Mouse (Mus musculus) embryonic facial prominence, embryonic 14.5 days (tissue): ENCODE data around the gene Trex1. TPM values are rescaled to one million over a fixed set of nuclear protein-coding genes. Genes with fewer than 3 reads are reported as not detected.

ENCODE experiments used
- ATAC-seq: fragments of 200-750 bp; cut with Nextera tagmentation; 2 replicates; pipeline ENCODE4 v1.8.0; 2017; ENCODE audit warnings: low read depth, moderate number of reproducible peaks, moderate TSS enrichment
- DNase-seq: peaks from one replicate; pipeline ENCODE4 v3.0.0-alpha.2; 2015; ENCODE audit warnings: low spot score
- H3K27ac ChIP-seq: fragments of 300-500 bp; sonication (generic); replicated peaks from 2 replicates; pipeline ENCODE4 v1.5.1; 2014; ENCODE audit warnings: low read depth, mild to moderate bottlenecking, low read length, moderate library complexity
- H3K27me3 ChIP-seq: fragments of 300-500 bp; sonication (generic); replicated peaks from 2 replicates; pipeline ENCODE4 v1.6.1; 2014; ENCODE audit warnings: low read length; ENCODE audit not compliant: control insufficient read depth, insufficient read depth
- H3K36me3 ChIP-seq: fragments of 300-500 bp; sonication (generic); 2 replicates; pipeline ENCODE4 v1.6.1; 2014; ENCODE audit warnings: low read length, mixed read lengths; ENCODE audit not compliant: control insufficient read depth, insufficient read depth
- H3K4me1 ChIP-seq: fragments of 300-500 bp; sonication (generic); 2 replicates; pipeline ENCODE4 v1.6.1; 2014; ENCODE audit warnings: antibody characterized with exemption, low read length; ENCODE audit not compliant: control insufficient read depth, insufficient read depth
- H3K4me2 ChIP-seq: fragments of 300-500 bp; sonication (generic); 2 replicates; pipeline ENCODE4 v1.6.1; 2014; ENCODE audit warnings: low read depth, mild to moderate bottlenecking, low read length, moderate library complexity, mixed read lengths
- H3K4me3 ChIP-seq: fragments of 300-500 bp; sonication (generic); 2 replicates; pipeline ENCODE4 v1.5.1; 2014; ENCODE audit warnings: low read depth, mild to moderate bottlenecking, low read length
- H3K9ac ChIP-seq: fragments of 300-500 bp; sonication (generic); 2 replicates; pipeline ENCODE4 v1.6.1; 2014; ENCODE audit warnings: low read depth, mild to moderate bottlenecking, low read length, moderate library complexity, mixed read lengths
- H3K9me3 ChIP-seq: fragments of 300-500 bp; sonication (generic); 2 replicates; pipeline ENCODE4 v1.6.1; 2016; ENCODE audit warnings: low read length; ENCODE audit not compliant: control insufficient read depth
- WGBS: fragments of 180-500 bp; shearing (Covaris S2); extraction: QIAGEN DNeasy Blood & Tissue Kit; methylation state at CpG from one replicate; pipeline ENCODE4 v1.1.7; 2014; 5-methylcytosine and 5-hydroxymethylcytosine counted together
- polyA plus RNA-seq: library from polyadenylated mRNA; unstranded; fragments of >200 nt; fragmentation: Nextera tagmentation; extraction: Ambion mirVana; gene quantifications from 2 replicates; pipeline ENCODE4 v1.2.1, GENCODE M21; 2014

The Trex1 gene
- polyA plus RNA-seq, 1 experiment from 2014 or later = 15.5 TPM

DNA sequence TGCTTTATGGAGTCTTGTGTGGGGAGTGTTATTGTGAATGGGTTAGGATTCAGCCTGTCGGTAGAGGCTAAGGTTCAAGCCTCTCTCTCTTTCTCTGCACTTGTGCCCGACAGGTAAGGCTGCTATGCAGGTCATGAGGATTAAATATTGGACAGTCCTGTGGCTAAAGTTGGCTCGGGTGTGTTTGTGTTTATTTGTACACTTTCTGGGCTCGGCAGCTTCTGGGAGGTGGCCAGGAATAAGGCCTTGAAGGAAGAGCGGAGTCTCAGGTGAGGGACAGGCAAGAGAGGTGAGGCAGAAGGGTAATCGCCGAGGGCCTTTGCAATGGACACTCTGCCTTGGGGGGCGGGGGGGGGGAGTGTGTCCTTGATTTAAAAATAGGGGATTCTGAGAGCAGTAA lies 19.3 kb downstream of the Trex1 start:
- peaks cover 24% of the 10 kb centered on the region for H3K4me1 ChIP-seq
- H3K9ac ChIP-seq = no peak overlapping the region
- DNase-seq (no peak), ATAC-seq (no peak)
- no peak overlapping the region for H3K4me3 ChIP-seq
- WGBS = 76% methylated on average over 8 of the region's 8 CpGs
- H3K27me3 ChIP-seq = no peaks in the 10 kb centered on the region
- H3K4me2 ChIP-seq = peak overlapping the region; percentile 54; the same call in 1 of the 2 replicates
- no peaks in the 10 kb centered on the region for H3K9me3 ChIP-seq
- H3K36me3 ChIP-seq = no peaks in the 10 kb centered on the region
- no peak overlapping the region for H3K27ac ChIP-seq

- Histone ChIP-seq H3K27me3 (no peaks in the 10 kb centered on the region), H3K4me3 (peak overlapping the region; percentile 53; the same call in 1 of the 2 replicates), H3K4me1 (peaks cover 24% of the 10 kb centered on the region), H3K9me3 (no peaks in the 10 kb centered on the region), H3K9ac (no peak overlapping the region), H3K4me2 (peak overlapping the region; percentile 54), H3K36me3 (no peaks in the 10 kb centered on the region), H3K27ac (no peak overlapping the region)
- DNase-seq (no peak), ATAC-seq (no peak)
- 56% methylated on average over 4 of the region's 4 CpGs for WGBS
Measured at GRCm38 (mm10) chr9:109039681-109040080, 19.9 kb downstream of the Trex1 start.

DNA sequence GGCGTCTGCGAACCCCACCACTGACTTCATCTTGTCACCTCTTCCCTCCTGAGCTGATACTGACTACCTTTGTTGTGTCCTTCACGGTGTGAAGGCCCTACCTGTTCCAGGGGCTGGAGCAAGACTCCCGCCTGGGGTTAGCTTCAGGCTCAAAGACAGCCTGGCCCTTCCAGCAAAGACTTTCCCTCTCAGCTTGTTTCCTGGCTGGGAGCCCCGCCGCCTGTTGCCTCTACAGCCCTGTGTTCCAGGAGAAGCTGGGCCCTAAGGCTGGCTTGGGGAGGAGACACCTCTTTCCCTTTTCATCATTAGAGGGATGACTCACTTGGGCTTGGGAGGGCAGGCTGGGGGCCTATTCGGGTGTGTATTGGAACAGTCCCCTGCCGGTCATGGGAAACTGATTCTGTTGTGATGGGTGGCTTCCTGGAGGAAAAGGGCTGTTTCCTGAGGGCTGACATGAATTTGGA lies 20.6 kb downstream of the Trex1 start:
- ATAC-seq (peak; percentile 44; the same call in 1 of the 2 replicates), DNase-seq (peak; percentile 27)
- 14% methylated on average over 8 of the region's 8 CpGs for WGBS
- Histone ChIP-seq H3K9ac (peak overlapping the region; percentile 73), H3K36me3 (no peaks in the 10 kb centered on the region), H3K9me3 (no peaks in the 10 kb centered on the region), H3K4me1 (peaks cover 24% of the 10 kb centered on the region), H3K4me2 (peak overlapping the region; percentile 54), H3K27me3 (no peaks in the 10 kb centered on the region), H3K4me3 (peak overlapping the region; percentile 53), H3K27ac (peak overlapping the region; percentile 16; the same call in 1 of the 2 replicates)

GRCm38 (mm10) chr9:109038086-109038895 lies 21.2 kb downstream of the Trex1 start, which contains the start of gene Shisa5:
Shisa5 (plus strand) TSS chr9:109038565.
- peak; percentile 93 for ATAC-seq
- H3K27ac ChIP-seq = peak within 1 kb of the TSS; percentile 16; the same call in 1 of the 2 replicates
- peak; percentile 83 for DNase-seq
- H3K4me3 ChIP-seq = peak within 1 kb of the TSS; percentile 53
- H3K27me3 ChIP-seq = no peaks in the 10 kb centered on the region
- H3K9me3 ChIP-seq = no peaks in the 10 kb centered on the region
- WGBS = 0% methylated on average over 35 of the region's 40 CpGs
- H3K4me2 ChIP-seq = peak within 1 kb of the TSS; percentile 54
- no peaks in the 10 kb centered on the region for H3K36me3 ChIP-seq
- peak within 1 kb of the TSS; percentile 73 for H3K9ac ChIP-seq
- H3K4me1 ChIP-seq = peaks cover 24% of the 10 kb centered on the region

- Histone ChIP-seq H3K27me3 (no peaks in the 10 kb centered on the region), H3K9me3 (no peaks in the 10 kb centered on the region), H3K36me3 (no peaks in the 10 kb centered on the region), H3K4me2 (no peak overlapping the region), H3K4me3 (no peak overlapping the region), H3K4me1 (no peaks in the 10 kb centered on the region), H3K27ac (no peak overlapping the region), H3K9ac (no peak overlapping the region)
- ATAC-seq (no peak), DNase-seq (no peak)
- WGBS = 77% methylated on average over 6 of the region's 6 CpGs
Measured at GRCm38 (mm10) chr9:109032435-109032834, 27.1 kb downstream of the Trex1 start.

DNA sequence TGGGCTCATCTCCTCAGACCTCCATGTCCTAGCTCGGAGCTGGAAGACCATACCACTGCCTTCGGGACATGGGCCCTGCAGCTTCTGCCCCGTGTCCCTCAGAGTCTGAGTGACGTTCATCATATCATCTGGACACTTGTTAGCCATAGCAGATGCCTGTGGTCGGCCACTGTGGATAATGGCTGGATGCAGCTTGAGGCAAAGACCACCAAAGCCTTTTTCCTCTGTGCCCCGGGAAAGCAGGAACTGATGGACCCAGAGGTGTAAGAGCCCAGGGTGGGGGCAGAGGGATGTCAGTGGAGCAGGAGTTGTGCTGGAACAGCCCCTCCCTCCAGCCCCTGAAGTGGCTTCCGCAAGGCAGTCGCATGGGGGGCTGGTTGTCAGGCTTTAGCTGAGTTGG lies 27.8 kb downstream of the Trex1 start:
- Histone ChIP-seq H3K9ac (no peak overlapping the region), H3K4me2 (no peak overlapping the region), H3K4me3 (no peak overlapping the region), H3K4me1 (no peaks in the 10 kb centered on the region), H3K27ac (no peak overlapping the region), H3K27me3 (no peaks in the 10 kb centered on the region), H3K9me3 (no peaks in the 10 kb centered on the region), H3K36me3 (no peaks in the 10 kb centered on the region)
- ATAC-seq (no peak), DNase-seq (no peak)
- 90% methylated on average over 8 of the region's 8 CpGs for WGBS

- no peaks in the 10 kb centered on the region for H3K4me1 ChIP-seq
- no peaks in the 10 kb centered on the region for H3K36me3 ChIP-seq
- no peak overlapping the region for H3K4me3 ChIP-seq
- WGBS = 89% methylated on average over 7 of the region's 7 CpGs
- H3K27ac ChIP-seq = no peak overlapping the region
- ATAC-seq (no peak), DNase-seq (no peak)
- no peaks in the 10 kb centered on the region for H3K9me3 ChIP-seq
- H3K27me3 ChIP-seq = no peaks in the 10 kb centered on the region
- H3K9ac ChIP-seq = no peak overlapping the region
- H3K4me2 ChIP-seq = no peak overlapping the region
Measured at GRCm38 (mm10) chr9:109031001-109031400, 28.5 kb downstream of the Trex1 start.

DNA sequence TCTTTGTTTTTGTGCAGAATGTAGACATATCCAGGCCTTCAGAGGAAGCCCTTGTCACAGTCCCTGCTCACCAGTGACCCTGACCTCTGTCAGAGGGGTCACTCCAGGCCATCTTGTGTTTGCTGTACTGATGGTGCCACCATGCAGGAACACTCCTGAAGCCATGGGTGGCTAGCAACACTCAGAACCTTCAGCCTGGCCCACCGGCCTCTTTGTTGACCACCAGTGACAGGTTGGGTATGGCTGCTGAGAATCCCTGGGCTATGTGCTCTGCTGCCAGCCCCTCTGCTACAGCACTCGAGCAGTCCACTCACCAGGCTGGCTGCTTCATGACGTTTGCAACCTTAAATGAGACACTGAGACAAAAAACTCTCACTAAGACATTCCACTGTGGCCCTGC lies 29.2 kb downstream of the Trex1 start:
- Histone ChIP-seq H3K9me3 (no peaks in the 10 kb centered on the region), H3K9ac (no peak overlapping the region), H3K4me1 (no peaks in the 10 kb centered on the region), H3K27ac (no peak overlapping the region), H3K4me3 (no peak overlapping the region), H3K27me3 (no peaks in the 10 kb centered on the region), H3K36me3 (0 out of 2 replicates have a peak, but pooled peaks cover 3% of the 10 kb centered on the region), H3K4me2 (no peak overlapping the region)
- WGBS = 68% methylated on average over 3 of the region's 3 CpGs
- ATAC-seq = no peak
- DNase-seq = no peak
